Mouse (Mus musculus) brown adipose tissue, adult 24 weeks (tissue): ENCODE data around the gene Kazald1. TPM values are rescaled to one million over a fixed set of nuclear protein-coding genes. Genes with fewer than 3 reads are reported as not detected.
A peak's percentile ranks its signal among the peaks of the same experiment; 100 is the strongest.

ENCODE experiments used
- H3K27ac ChIP-seq: fragments of 200-500 bp; replicated peaks from 2 replicates; pipeline ENCODE4 v1.5.1; 2012; ENCODE audit warnings: low read depth, mild to moderate bottlenecking, low read length
- H3K4me1 ChIP-seq: fragments of 200-500 bp; 2 replicates; pipeline ENCODE4 v1.6.1; 2012; ENCODE audit warnings: low read length, mixed read lengths; ENCODE audit not compliant: control insufficient read depth, insufficient read depth, insufficient read length
- H3K4me3 ChIP-seq: fragments of 200-500 bp; 2 replicates; pipeline ENCODE4 v1.5.1; 2012; ENCODE audit warnings: low read depth, mild to moderate bottlenecking, low read length, moderate library complexity; ENCODE audit not compliant: insufficient read depth
- polyA plus RNA-seq: library from polyadenylated mRNA; stranded (reverse); fragments of >200 nt; gene quantifications from 2 replicates; pipeline ENCODE4 v1.2.4, GENCODE M21; 2012; ENCODE audit not compliant: missing spikeins, insufficient read depth, insufficient read length

The Kazald1 gene
- polyA plus RNA-seq, 1 experiment: 5.4 TPM

- H3K27ac ChIP-seq: no peak overlapping the region
- H3K4me1 ChIP-seq: peaks cover 6% of the 10 kb centered on the region; the same call in 1 of the 2 replicates
- peak overlapping the region; percentile 27 for H3K4me3 ChIP-seq
Measured at GRCm38 (mm10) chr19:45079769-45080515, 4.9 kb downstream of the Kazald1 start.

GRCm38 (mm10) chr19:45080711-45081110, 5.7 kb downstream of the Kazald1 start:
- Histone ChIP-seq H3K4me1 (peaks cover 6% of the 10 kb centered on the region; the same call in 1 of the 2 replicates), H3K27ac (no peak overlapping the region), H3K4me3 (peak overlapping the region; percentile 27)

GRCm38 (mm10) chr19:45081279-45081678, 6.2 kb downstream of the Kazald1 start:
- H3K4me3 ChIP-seq: peak overlapping the region; percentile 27; the same call in 1 of the 2 replicates
- H3K4me1 ChIP-seq: peaks cover 4% of the 10 kb centered on the region; the same call in 1 of the 2 replicates
- no peak overlapping the region for H3K27ac ChIP-seq

GRCm38 (mm10) chr19:45081841-45082550, 7.0 kb downstream of the Kazald1 start:
- Histone ChIP-seq H3K4me3 (no peak overlapping the region), H3K27ac (no peak overlapping the region), H3K4me1 (peaks cover 4% of the 10 kb centered on the region; the same call in 1 of the 2 replicates)

- Histone ChIP-seq H3K27ac (no peak overlapping the region), H3K4me3 (no peak overlapping the region), H3K4me1 (no peaks in the 10 kb centered on the region)
Measured at GRCm38 (mm10) chr19:45097868-45098267, 22.8 kb downstream of the Kazald1 start.

- H3K4me3 ChIP-seq: no peak overlapping the region
- H3K27ac ChIP-seq: no peak overlapping the region
- no peaks in the 10 kb centered on the region for H3K4me1 ChIP-seq
Measured at GRCm38 (mm10) chr19:45100486-45101270, 25.6 kb downstream of the Kazald1 start.

- no peak overlapping the region for H3K4me3 ChIP-seq
- no peak overlapping the region for H3K27ac ChIP-seq
- no peaks in the 10 kb centered on the region for H3K4me1 ChIP-seq
Measured at GRCm38 (mm10) chr19:45105591-45105990, 30.6 kb downstream of the Kazald1 start.

GRCm38 (mm10) chr19:45106689-45107088, 31.6 kb downstream of the Kazald1 start:
- H3K4me3 ChIP-seq: no peak overlapping the region
- H3K4me1 ChIP-seq: no peaks in the 10 kb centered on the region
- H3K27ac ChIP-seq: no peak overlapping the region

GRCm38 (mm10) chr19:45110681-45111080, 35.6 kb downstream of the Kazald1 start:
- H3K4me1 ChIP-seq: no peaks in the 10 kb centered on the region
- no peak overlapping the region for H3K27ac ChIP-seq
- no peak overlapping the region for H3K4me3 ChIP-seq

GRCm38 (mm10) chr19:45112444-45112843, 37.4 kb downstream of the Kazald1 start:
- H3K4me1 ChIP-seq: no peaks in the 10 kb centered on the region
- H3K4me3 ChIP-seq: no peak overlapping the region
- H3K27ac ChIP-seq: no peak overlapping the region

- Histone ChIP-seq H3K4me3 (no peak overlapping the region), H3K27ac (no peak overlapping the region), H3K4me1 (no peaks in the 10 kb centered on the region)
Measured at GRCm38 (mm10) chr19:45113791-45114460, 38.9 kb downstream of the Kazald1 start.

GRCm38 (mm10) chr19:45114772-45115171, 39.7 kb downstream of the Kazald1 start:
- Histone ChIP-seq H3K4me3 (no peak overlapping the region), H3K27ac (no peak overlapping the region), H3K4me1 (no peaks in the 10 kb centered on the region)

GRCm38 (mm10) chr19:45116798-45117197, 41.8 kb downstream of the Kazald1 start:
- no peaks in the 10 kb centered on the region for H3K4me1 ChIP-seq
- H3K27ac ChIP-seq: no peak overlapping the region
- no peak overlapping the region for H3K4me3 ChIP-seq
